22 mouse cellular contexts compared by ENCODE assay signal in genomic region chr7:98897323-98897722, GRCm38 (mm10).
A peak's percentile ranks its signal among the peaks of the same experiment; 100 is the strongest.
DNase-seq lines count a peak whose midpoint lies in the region.
"Had no signal": no experiment of that assay in that cellular context is flagged by ENCODE, and none has a peak within 500 bp of the region (broad histone marks: within the 10 kb centered on the region; RNA-seq: fewer than 3 reads in every experiment).

No protein-coding gene starts in this region.

- peaks cover 18% of the 10 kb centered on the region; the same call in 1 of the 2 replicates for H3K27me3 ChIP-seq in embryonic facial prominence, embryonic 10.5 days (replicated peaks; ENCODE audit: low read depth, poor library complexity, severe bottlenecking)
- H3K27me3 ChIP-seq: embryonic facial prominence, embryonic 12.5 days; forebrain, embryonic 12.5 days; liver, embryonic 15.5 days; lung, embryonic 15.5 days had no signal

- 95% methylated on average over 8 of the region's 8 CpGs for WGBS in embryonic facial prominence, embryonic 10.5 days

- peak; percentile 38 to 44 for DNase-seq in frontal cortex, postnatal 36 days (ENCODE audit: low spot score in 2 of 2)
- no peak for DNase-seq in frontal cortex, postnatal 25 days (ENCODE audit: low spot score in 2 of 2)
- peak; percentile 23 to 38 for DNase-seq in left cerebral cortex, postnatal 10 days (ENCODE audit: extremely low spot score in 1 of 2, low spot score in 2 of 2)
- no peak for DNase-seq in left cerebral cortex, adult 8-10 months (ENCODE audit: low spot score in 2 of 2)
- peak; percentile 47 to 53 for DNase-seq in layer of hippocampus, postnatal 36 days
- peak; percentile 59 to 68 for DNase-seq in right cerebral cortex, postnatal 10 days (ENCODE audit: low spot score in 2 of 2)
- no peak for DNase-seq in kidney, postnatal 25 days
- DNase-seq in embryonic facial prominence, embryonic 10.5 days (ENCODE audit: low spot score), result no peak
- DNase-seq: adrenal gland, postnatal 14 days; cerebellum, adult 9-10 months; gastrocnemius, postnatal 36 days; heart, postnatal 4 days; kidney, adult 2 months; liver; lung, postnatal 4 days; midbrain, embryonic 14.5 days had no signal

- peaks cover 5% of the 10 kb centered on the region for H3K9me3 ChIP-seq in embryonic facial prominence, embryonic 10.5 days
- H3K9me3 ChIP-seq: embryonic facial prominence, embryonic 12.5 days; forebrain, embryonic 12.5 days; liver, embryonic 15.5 days; lung, embryonic 15.5 days had no signal

- H3K4me3 ChIP-seq in embryonic facial prominence, embryonic 10.5 days, result no peak overlapping the region
- H3K4me3 ChIP-seq: embryonic facial prominence, embryonic 12.5 days; forebrain, embryonic 12.5 days; liver, embryonic 15.5 days; lung, embryonic 15.5 days had no signal

- peaks cover 48% of the 10 kb centered on the region for H3K4me1 ChIP-seq in embryonic facial prominence, embryonic 10.5 days

- intact Hi-C loops in left cerebral cortex, postnatal 10 days (cut with DNase I), result no loop called here

- H3K36me3 ChIP-seq in embryonic facial prominence, embryonic 10.5 days (replicated peaks), result no peaks in the 10 kb centered on the region
- H3K36me3 ChIP-seq: embryonic facial prominence, embryonic 12.5 days; forebrain, embryonic 12.5 days; liver, embryonic 15.5 days; lung, embryonic 15.5 days had no signal

- no peak overlapping the region for H3K27ac ChIP-seq in embryonic facial prominence, embryonic 10.5 days (replicated peaks)
- H3K27ac ChIP-seq: forebrain, embryonic 12.5 days; hindbrain, embryonic 14.5 days; kidney, postnatal 0 days; liver, embryonic 15.5 days had no signal

Comparison
In these comparisons a context has a peak if more than half of its experiments do, and no peak if none do; other contexts are left out.
1. DNase-seq: peak in frontal cortex, postnatal 36 days (2 of 2), left cerebral cortex, postnatal 10 days (2 of 2), layer of hippocampus, postnatal 36 days (2 of 2) and right cerebral cortex, postnatal 10 days (2 of 2); none in frontal cortex, postnatal 25 days (0 of 2), left cerebral cortex, adult 8-10 months (0 of 2), kidney, postnatal 25 days (0 of 2) and embryonic facial prominence, embryonic 10.5 days (single experiment).